ENCODE assay signal across 12 mouse cellular contexts in genomic region chr11:25853032-25853431, GRCm38 (mm10).
DNase-seq lines count a peak whose midpoint lies in the region; ATAC-seq and TF ChIP-seq lines count a peak whose summit lies in the region.
"Had no signal": no experiment of that assay in that cellular context is flagged by ENCODE, and none has a peak within 500 bp of the region (broad histone marks: within the 10 kb centered on the region; RNA-seq: fewer than 3 reads in every experiment).

No protein-coding gene starts in this region.

- no peak overlapping the region for H3K4me2 ChIP-seq in forebrain, postnatal 0 days (ENCODE audit: low read depth)
- H3K4me2 ChIP-seq in neural tube, embryonic 15.5 days: peak overlapping the region; percentile 6; the same call in 1 of the 2 replicates
- H3K4me2 ChIP-seq: heart, embryonic 11.5 days; limb, embryonic 12.5 days had no signal

- no peaks in the 10 kb centered on the region for H3K36me3 ChIP-seq in forebrain, postnatal 0 days (ENCODE audit: insufficient read depth)
- H3K36me3 ChIP-seq in neural tube, embryonic 15.5 days: no peaks in the 10 kb centered on the region
- H3K36me3 ChIP-seq: limb, embryonic 12.5 days had no signal

- 19% methylated on average over 5 of the region's 5 CpGs for WGBS in forebrain, postnatal 0 days
- 34% methylated on average over 5 of the region's 5 CpGs for WGBS in neural tube, embryonic 15.5 days

- no peaks in the 10 kb centered on the region for H3K27me3 ChIP-seq in forebrain, postnatal 0 days (ENCODE audit: insufficient read depth, low read length)
- no peaks in the 10 kb centered on the region for H3K27me3 ChIP-seq in neural tube, embryonic 15.5 days (replicated peaks)
- H3K27me3 ChIP-seq: limb, embryonic 12.5 days had no signal

- TF ChIP-seq CTCF in left cerebral cortex, adult 2 months (IDR thresholded peaks at IDR 0.05): no peak
- no peak for TF ChIP-seq CTCF in forebrain, postnatal 0 days (IDR thresholded peaks at IDR 0.05; ENCODE audit: low read depth)

- H3K9me3 ChIP-seq in forebrain, postnatal 0 days (ENCODE audit: low read length): no peaks in the 10 kb centered on the region
- no peaks in the 10 kb centered on the region for H3K9me3 ChIP-seq in neural tube, embryonic 15.5 days (replicated peaks)
- H3K9me3 ChIP-seq: limb, embryonic 12.5 days had no signal

- H3K4me3 ChIP-seq in left cerebral cortex, adult 2 months: no peak overlapping the region
- H3K4me3 ChIP-seq in forebrain, postnatal 0 days (ENCODE audit: low read depth, low read length): no peak overlapping the region
- H3K4me3 ChIP-seq in neural tube, embryonic 15.5 days (replicated peaks): no peak overlapping the region
- H3K4me3 ChIP-seq: limb, embryonic 12.5 days had no signal

- H3K9ac ChIP-seq in forebrain, postnatal 0 days: peak overlapping the region; percentile 36
- H3K9ac ChIP-seq in neural tube, embryonic 15.5 days (replicated peaks): no peak overlapping the region
- H3K9ac ChIP-seq: limb, embryonic 12.5 days had no signal

- no peak for DNase-seq in left cerebral cortex, adult 2 months (ENCODE audit: extremely low spot score in 1 of 2, low spot score in 2 of 2)
- DNase-seq in left cerebral cortex, postnatal 25 days (ENCODE audit: low spot score in 2 of 2): no peak
- peak; percentile 63 for DNase-seq in forebrain, postnatal 0 days
- peak; percentile 55 to 62 for DNase-seq in layer of hippocampus, postnatal 36 days
- DNase-seq in adrenal gland, adult 2 months: no peak
- DNase-seq in cerebellum, postnatal 14 days: no peak
- DNase-seq in right cerebral cortex, adult 2 months (ENCODE audit: low spot score in 2 of 2): no peak
- DNase-seq: kidney, postnatal 25 days; lung, adult 18-20 months had no signal

- H3K27ac ChIP-seq in left cerebral cortex, adult 2 months: peak overlapping the region; percentile 88
- peak overlapping the region; percentile 80 for H3K27ac ChIP-seq in forebrain, postnatal 0 days (ENCODE audit: low read depth, low read length)
- H3K27ac ChIP-seq in neural tube, embryonic 15.5 days (replicated peaks): peak overlapping the region; percentile 61
- H3K27ac ChIP-seq: limb, embryonic 12.5 days had no signal

- H3K4me1 ChIP-seq in forebrain, postnatal 0 days (ENCODE audit: insufficient read depth): peaks cover 15% of the 10 kb centered on the region
- peaks cover 33% of the 10 kb centered on the region for H3K4me1 ChIP-seq in neural tube, embryonic 15.5 days

- intact Hi-C loops in left cerebral cortex, adult 2 months (cut with DNase I): loop anchor here (10.0 kb wide), 1 partner anchor 208 kb away; no protein-coding TSS in a partner anchor
- intact Hi-C loops in left cerebral cortex, postnatal 25 days (cut with DNase I): loop anchor here (10.0 kb wide), 3 partner anchors 418 to 1112 kb away; no protein-coding TSS in a partner anchor

- peak; percentile 68 for ATAC-seq in forebrain, postnatal 0 days
- no peak for ATAC-seq in neural tube, embryonic 15.5 days (ENCODE audit: low FRiP score)

Comparison
In these comparisons a context has a peak if more than half of its experiments do, and no peak if none do; other contexts are left out.
1. DNase-seq: peak in forebrain, postnatal 0 days (single experiment) and layer of hippocampus, postnatal 36 days (2 of 2); none in left cerebral cortex, adult 2 months (0 of 2), left cerebral cortex, postnatal 25 days (0 of 2), adrenal gland, adult 2 months (single experiment), cerebellum, postnatal 14 days (0 of 2) and right cerebral cortex, adult 2 months (0 of 2).
2. Peak in every context shown above with its lines, with median percentiles within 50 percentile points of each other: H3K27ac ChIP-seq.